Mouse (Mus musculus): ENCODE data around the gene Sult2a3. TPM values are rescaled to one million over a fixed set of nuclear protein-coding genes. Genes with fewer than 3 reads are reported as not detected.
"Not testable (repeated sequence)": the region's sequence is repeated elsewhere in the genome, so short reads cannot be mapped to it uniquely, and the experiment has no call there.

Gene Sult2a3
- not detected in 2 replicates for polyA plus RNA-seq (2015; fragmentation: Nextera tagmentation; extraction: Ambion mirVana)

DNA sequence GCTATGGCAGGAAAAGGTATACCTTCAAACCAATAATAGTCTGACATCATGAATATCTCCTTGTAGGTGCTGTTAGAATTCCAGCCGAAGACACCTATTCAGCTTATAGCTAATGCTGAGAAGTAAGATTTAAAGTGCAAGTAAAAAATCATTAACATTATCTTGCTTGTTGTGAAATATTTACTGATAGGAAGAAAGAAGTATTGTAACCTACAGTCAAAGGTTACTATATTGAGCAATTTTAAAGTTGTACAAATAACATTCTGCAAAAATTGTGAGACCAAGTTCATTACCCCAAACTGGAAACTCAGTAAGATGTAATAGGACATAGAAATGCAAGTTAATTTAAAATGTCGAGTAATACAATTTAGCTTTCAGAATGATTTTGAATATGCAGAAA is at the start of gene Sult2a3:
TSS of gene Sult2a3 (minus strand) at position 101 of the 400 bp plus-strand sequence.
- Histone ChIP-seq H3K27ac (replicated peaks) (no peak within 1 kb of the TSS), H3K4me1 (no peaks in the 10 kb centered on the region), H3K4me3 (no peak within 1 kb of the TSS), H3K36me3 (no peaks in the 10 kb centered on the region), H3K9ac (no peak within 1 kb of the TSS), H3K27me3 (replicated peaks) (no peaks in the 10 kb centered on the region), H3K4me2 (no peak within 1 kb of the TSS), H3K9me3 (peaks cover 14% of the 10 kb centered on the region)
- WGBS = 69% methylated on average over 2 of the region's 2 CpGs
- no peak for ATAC-seq (ENCODE audit: extremely low read depth, insufficient number of reproducible peaks, low FRiP score, low TSS enrichment)

DNA sequence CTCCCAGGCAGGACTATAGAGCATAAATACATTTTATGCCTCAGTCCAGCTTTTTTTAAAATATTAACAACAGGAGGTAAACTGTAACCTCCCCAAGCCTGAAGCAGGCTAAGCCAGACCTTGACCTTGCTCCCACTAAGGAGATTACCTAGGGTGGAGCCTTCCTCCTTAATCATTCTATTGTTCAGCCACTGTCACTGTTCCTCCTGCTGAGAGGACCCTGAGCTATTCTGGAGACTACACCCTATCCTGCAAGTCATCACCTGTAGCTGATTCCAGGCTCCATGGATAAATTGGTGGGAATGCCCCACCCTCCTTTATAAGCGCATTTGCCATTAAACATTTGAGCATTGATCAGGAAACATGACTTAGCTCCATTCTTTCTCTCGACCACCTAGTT is 2.4 kb downstream of the Sult2a3 start:
- Histone ChIP-seq H3K4me2 (no peak overlapping the region), H3K36me3 (no peaks in the 10 kb centered on the region), H3K9me3 (peaks cover 9% of the 10 kb centered on the region; the same call in 1 of the 2 replicates), H3K27ac (replicated peaks) (no peak overlapping the region), H3K27me3 (replicated peaks) (no peaks in the 10 kb centered on the region), H3K4me1 (no peaks in the 10 kb centered on the region), H3K4me3 (no peak overlapping the region), H3K9ac (no peak overlapping the region)
- ATAC-seq (ENCODE audit: extremely low read depth, insufficient number of reproducible peaks, low FRiP score, low TSS enrichment) = no peak
- 59% methylated on average over 2 of the region's 2 CpGs for WGBS

DNA sequence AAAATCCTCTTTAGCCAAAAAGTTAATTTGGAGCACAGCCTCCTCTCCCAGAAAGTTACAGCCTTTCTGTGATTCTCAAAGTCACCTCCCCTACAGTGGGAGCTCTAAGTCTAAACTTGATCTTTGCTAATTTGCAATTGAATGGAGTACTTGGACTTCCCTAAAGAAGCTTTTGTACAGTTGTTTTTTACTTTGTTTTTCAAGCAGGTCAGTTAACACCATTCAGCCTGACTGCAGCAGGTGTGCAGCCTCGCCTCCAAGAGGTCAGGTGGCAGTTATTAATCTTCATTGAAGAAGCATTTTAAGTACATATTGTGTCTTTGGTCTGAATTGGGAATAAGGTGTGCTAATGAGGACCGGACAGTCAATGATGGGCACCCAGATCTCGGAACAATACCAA is 3.0 kb downstream of the Sult2a3 start:
- ATAC-seq (ENCODE audit: extremely low read depth, insufficient number of reproducible peaks, low FRiP score, low TSS enrichment); H3K27me3 ChIP-seq (replicated peaks); H3K4me3 ChIP-seq; H3K4me2 ChIP-seq; H3K4me1 ChIP-seq; H3K27ac ChIP-seq (replicated peaks); H3K9ac ChIP-seq; H3K36me3 ChIP-seq; H3K9me3 ChIP-seq: not testable (repeated sequence)
- 56% methylated on average over 3 of the region's 3 CpGs for WGBS

DNA sequence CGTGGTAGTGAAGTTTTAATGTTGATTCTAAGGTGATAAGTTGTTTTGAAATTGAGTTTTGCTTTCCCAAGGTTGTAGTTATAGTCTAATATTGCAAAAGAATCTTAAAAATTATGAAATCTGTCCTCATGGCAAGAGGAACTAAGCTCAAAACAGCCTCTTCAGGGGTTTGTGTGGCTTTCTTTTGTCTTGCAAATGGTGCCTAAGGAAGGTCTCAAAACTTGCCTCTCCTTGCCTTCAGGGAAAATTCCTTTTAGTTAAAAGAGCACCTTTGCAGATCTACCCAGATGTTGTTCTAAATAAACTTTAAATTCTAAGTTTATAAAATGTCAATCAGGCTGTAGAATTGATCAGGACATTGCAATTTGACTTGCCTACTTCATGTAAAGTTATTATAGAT is 6.1 kb downstream of the Sult2a3 start:
- no peaks in the 10 kb centered on the region for H3K4me1 ChIP-seq
- H3K27ac ChIP-seq (replicated peaks) = no peak overlapping the region
- WGBS = 23% methylated on average over 1 of the region's 1 CpGs
- H3K9me3 ChIP-seq = peaks cover 8% of the 10 kb centered on the region; the same call in 1 of the 2 replicates
- no peak overlapping the region for H3K4me3 ChIP-seq
- ATAC-seq (ENCODE audit: extremely low read depth, insufficient number of reproducible peaks, low FRiP score, low TSS enrichment) = no peak
- no peak overlapping the region for H3K9ac ChIP-seq
- H3K4me2 ChIP-seq = no peak overlapping the region
- H3K27me3 ChIP-seq (replicated peaks) = no peaks in the 10 kb centered on the region
- H3K36me3 ChIP-seq = no peaks in the 10 kb centered on the region

DNA sequence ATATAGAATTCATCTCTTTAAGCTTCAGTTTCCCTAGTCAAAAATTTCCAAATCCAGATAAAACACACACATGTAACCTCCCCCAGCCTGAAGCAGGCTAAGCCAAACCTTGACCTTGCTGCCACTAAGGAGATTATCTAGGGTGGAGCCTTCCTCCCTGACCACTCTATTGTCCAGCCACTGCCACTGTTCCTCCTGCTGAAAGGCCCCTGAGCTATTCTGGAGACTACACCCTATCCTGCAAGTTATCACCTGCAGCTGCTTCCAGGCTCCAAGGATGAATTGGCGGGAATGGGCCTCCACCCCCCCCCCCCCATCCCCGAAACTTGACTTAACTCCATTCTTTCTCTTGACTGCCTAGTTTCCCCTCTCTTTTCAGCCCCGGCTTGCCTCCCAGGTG is 8.4 kb downstream of the Sult2a3 start:
- not testable (repeated sequence) for ATAC-seq (ENCODE audit: extremely low read depth, insufficient number of reproducible peaks, low FRiP score, low TSS enrichment); H3K4me1 ChIP-seq; H3K4me3 ChIP-seq; H3K27ac ChIP-seq (replicated peaks); H3K4me2 ChIP-seq; H3K27me3 ChIP-seq (replicated peaks); H3K36me3 ChIP-seq; H3K9ac ChIP-seq; H3K9me3 ChIP-seq
- 43% methylated on average over 3 of the region's 3 CpGs for WGBS

DNA sequence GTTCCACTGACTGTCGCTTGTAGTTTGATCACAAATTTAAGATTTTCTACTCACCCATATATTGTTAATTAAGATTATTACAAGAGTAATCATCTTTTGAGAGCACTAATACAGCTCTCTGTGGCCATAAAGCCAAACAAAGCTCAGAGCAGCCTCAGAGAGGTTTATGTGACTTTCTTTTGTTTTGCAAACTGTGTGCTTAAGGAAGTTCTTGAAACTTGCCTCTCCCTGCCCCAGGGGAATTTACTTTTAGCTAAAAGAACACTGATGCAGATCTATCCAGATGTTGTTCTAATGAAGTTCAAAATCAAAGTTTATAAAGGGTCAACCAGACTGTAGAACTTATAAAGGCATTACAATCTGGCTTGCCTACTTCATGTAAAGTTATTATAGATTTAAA is 75.0 kb downstream of the Sult2a3 start:
- H3K4me1 ChIP-seq; H3K27ac ChIP-seq (replicated peaks); ATAC-seq (ENCODE audit: extremely low read depth, insufficient number of reproducible peaks, low FRiP score, low TSS enrichment); H3K4me3 ChIP-seq; H3K36me3 ChIP-seq; H3K27me3 ChIP-seq (replicated peaks); H3K4me2 ChIP-seq; H3K9ac ChIP-seq: not testable (repeated sequence)
- peaks cover 16% of the 10 kb centered on the region for H3K9me3 ChIP-seq
- WGBS = 63% methylated on average over 1 of the region's 1 CpGs

DNA sequence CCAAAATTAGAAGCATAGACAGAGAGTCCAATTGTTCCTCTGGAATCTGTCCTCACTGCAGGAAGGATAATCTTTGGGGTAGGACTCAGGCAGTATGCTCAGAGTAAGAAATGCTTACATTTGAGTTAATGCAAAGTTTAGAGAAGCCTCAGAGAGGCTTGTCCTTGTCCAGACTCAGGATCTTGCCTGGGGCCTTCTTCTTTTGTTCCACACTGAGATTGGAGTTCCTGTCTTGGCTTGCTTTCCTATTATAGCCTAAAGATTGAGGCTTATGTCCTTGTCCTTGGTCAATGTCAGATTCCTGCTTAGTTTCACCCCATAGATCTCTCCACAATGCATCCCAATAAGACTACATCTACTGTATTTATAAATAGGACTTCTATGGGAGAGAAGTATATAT is 92.0 kb downstream of the Sult2a3 start:
- H3K36me3 ChIP-seq; H3K27me3 ChIP-seq (replicated peaks); H3K9ac ChIP-seq; H3K4me2 ChIP-seq; H3K4me3 ChIP-seq; H3K4me1 ChIP-seq; ATAC-seq (ENCODE audit: extremely low read depth, insufficient number of reproducible peaks, low FRiP score, low TSS enrichment); H3K27ac ChIP-seq (replicated peaks): not testable (repeated sequence)
- 0 out of 2 replicates have a peak, but pooled peaks cover 16% of the 10 kb centered on the region for H3K9me3 ChIP-seq

Other genes with a start within 250 kb of the Sult2a3 start
- not detected in 2 replicates for gene Sult2a4, start 133.4 kb downstream of the Sult2a3 start, polyA plus RNA-seq (2015; fragmentation: Nextera tagmentation; extraction: Ambion mirVana)
- not detected in 2 replicates for gene Sult2a6, start 131.8 kb upstream of the Sult2a3 start, polyA plus RNA-seq (2015; fragmentation: Nextera tagmentation; extraction: Ambion mirVana)
- gene Obox8, start 210.5 kb upstream of the Sult2a3 start, polyA plus RNA-seq (2015; fragmentation: Nextera tagmentation; extraction: Ambion mirVana) = not detected in 2 replicates

Data from heart, embryonic 13.5 days (tissue).